Mouse (Mus musculus) Patski (cell line): ENCODE measurements around the gene Stab2. TPM values are rescaled to one million over a fixed set of nuclear protein-coding genes. Genes with fewer than 3 reads are reported as not detected.

Source experiments
- ATAC-seq: fragments of 100-300 bp; one replicate; pipeline ENCODE4 v1.8.0; 2021
- CTCF ChIA-PET: fragments of 350-600 bp; sonication (Branson Sonifier 250); formaldehyde crosslinking; loops from one replicate; lab custom pipeline; 2022; ENCODE audit warnings: inconsistent platforms; lab: Charles Lee
- POLR2A ChIA-PET: fragments of 350-600 bp; sonication (Branson Sonifier 250); formaldehyde crosslinking; loops from one replicate; lab custom pipeline; 2022; ENCODE audit warnings: antibody characterized with exemption, inconsistent platforms; lab: Charles Lee
- DNase-seq: peaks from one replicate; pipeline ENCODE4 v3.0.0-alpha.2; 2011; ENCODE audit warnings: low read depth, low spot score
- H3K27me3 ChIP-seq: fragments of 371-371 bp; one replicate; pipeline ENCODE4 v1.5.1; 2021
- CTCF ChIP-seq: fragments of 100-300 bp; IDR thresholded peaks from one replicate; pipeline ENCODE4 v1.5.1; 2021
- in situ Hi-C: fragments of 300-500 bp; cut with MboI; formaldehyde crosslinking; loops from 3 replicates; pipeline ENCODE4 v1.11.1; 2018; ENCODE audit warnings: low pct_unique_long_range_greater_than_20kb, mixed read lengths
- polyA plus RNA-seq: library from polyadenylated mRNA; unstranded; gene quantifications from one replicate; pipeline ENCODE4 v1.2.3, GENCODE M21; 2021

Stab2 gene
- polyA plus RNA-seq, 1 experiment from 2014 or later, result 0.19 TPM

DNA sequence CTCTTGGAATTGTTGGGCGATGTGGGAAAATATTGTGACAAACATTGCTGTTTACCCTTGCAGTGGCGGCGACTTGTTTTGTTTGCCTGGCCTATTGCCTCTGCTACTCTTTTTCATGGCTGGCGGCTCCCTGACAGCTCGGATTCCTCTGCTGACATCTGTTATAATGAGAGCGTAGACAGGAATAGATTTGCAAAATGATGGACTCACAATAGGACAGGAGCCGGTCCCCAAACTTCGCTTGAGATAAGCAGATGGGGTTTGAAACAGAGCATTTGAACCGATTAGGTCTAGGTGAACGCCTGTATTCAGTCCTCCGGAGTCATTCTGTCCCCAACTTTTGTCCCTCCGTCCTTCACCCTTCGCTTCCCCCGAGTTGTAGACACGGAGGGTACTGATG, 28.0 kb upstream of the Stab2 start:
- in situ Hi-C loops, result loop anchor here (10.0 kb wide), 1 partner anchor 1289 kb away; no protein-coding TSS in a partner anchor
- CTCF ChIA-PET, result no interaction called here
- no peak for TF ChIP-seq CTCF
- POLR2A ChIA-PET, result no interaction called here
- ATAC-seq (no peak), DNase-seq (no peak)
- peaks cover 46% of the 10 kb centered on the region for H3K27me3 ChIP-seq

DNA sequence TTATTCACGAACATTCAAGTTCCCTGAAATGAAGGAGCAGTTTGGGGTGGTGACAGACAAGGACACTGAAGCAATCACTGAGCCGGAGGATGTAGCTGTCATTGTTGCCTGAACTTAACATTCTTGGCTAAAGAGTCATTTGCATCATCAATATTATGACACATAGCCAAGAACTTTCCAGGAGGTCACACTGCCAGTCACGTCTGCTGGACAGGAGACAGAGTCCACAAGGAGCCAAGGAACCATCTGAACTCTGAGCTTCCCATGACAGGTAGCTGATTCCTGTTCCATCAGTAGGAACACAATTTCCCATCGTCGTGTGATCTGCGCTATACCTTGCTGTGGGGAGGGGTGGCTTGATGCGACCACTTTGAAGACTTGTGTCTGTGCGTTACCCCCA, 24.9 kb upstream of the Stab2 start:
- CTCF ChIA-PET, result no interaction called here
- H3K27me3 ChIP-seq, result peaks cover 54% of the 10 kb centered on the region
- ATAC-seq (no peak), DNase-seq (no peak)
- no peak for TF ChIP-seq CTCF
- POLR2A ChIA-PET, result no interaction called here
- in situ Hi-C loops, result loop anchor here (10.0 kb wide), 1 partner anchor 1292 kb away; no protein-coding TSS in a partner anchor

DNA sequence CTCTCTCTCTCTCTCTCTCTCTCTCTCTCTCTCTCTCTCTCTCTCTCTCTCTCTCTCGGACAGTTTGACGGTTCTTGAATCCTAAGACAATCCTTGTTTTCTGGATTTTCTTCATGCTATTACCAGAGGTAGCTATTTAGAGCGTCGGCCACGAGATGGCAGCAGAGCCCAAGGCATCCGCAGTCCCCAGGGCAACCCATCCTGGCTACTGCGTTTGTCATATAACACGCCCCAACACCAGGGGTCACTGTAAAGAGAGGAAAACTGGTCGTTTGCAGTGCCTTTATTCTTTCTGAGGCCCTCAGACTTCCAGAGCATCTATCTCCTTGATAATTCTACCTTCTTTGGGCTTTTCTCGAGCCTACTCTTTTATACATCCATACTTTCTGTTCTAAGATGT, 17.1 kb upstream of the Stab2 start:
- ATAC-seq (peak; percentile 87), DNase-seq (peak; percentile 34)
- peaks cover 24% of the 10 kb centered on the region for H3K27me3 ChIP-seq
- peak; percentile 97 for TF ChIP-seq CTCF
- ChIA-PET POLR2A (no interaction called here), CTCF (interaction anchor here (0.8 to 1.9 kb wide), 8 partner anchors 9 to 487 kb away, joined by 3 to 6 read pairs (median 4); no protein-coding TSS in a partner anchor)
- in situ Hi-C loops, result loop anchor here (5.0 kb wide), 1 partner anchor 482 kb away; no protein-coding TSS in a partner anchor

DNA sequence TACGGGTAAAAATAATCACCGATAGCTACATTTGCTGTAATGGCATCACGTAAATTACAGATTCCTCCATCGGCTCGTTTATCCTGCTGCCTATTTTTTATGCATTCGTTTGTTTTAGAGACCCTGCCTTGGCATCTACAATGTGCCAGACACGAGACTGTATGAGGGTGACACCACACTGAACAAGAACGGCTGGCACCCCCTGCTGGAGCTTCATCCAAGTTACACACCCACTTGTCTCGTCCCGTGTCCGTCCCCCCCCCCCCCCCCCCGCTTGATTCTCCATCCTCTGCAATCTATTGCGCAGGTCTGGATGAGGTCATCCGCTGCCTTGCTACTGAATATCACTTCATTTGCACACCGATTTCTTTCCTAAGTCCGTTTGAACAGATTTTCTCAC, 12.9 kb upstream of the Stab2 start:
- CTCF ChIA-PET, result interaction anchor here (0.6 to 1.9 kb wide), 3 partner anchors 9 to 197 kb away, joined by 3 to 7 read pairs (median 4); no protein-coding TSS in a partner anchor
- in situ Hi-C loops, result no loop called here
- DNase-seq (no peak), ATAC-seq (no peak)
- peak; percentile 43 for TF ChIP-seq CTCF
- H3K27me3 ChIP-seq, result no peaks in the 10 kb centered on the region
- POLR2A ChIA-PET, result no interaction called here

DNA sequence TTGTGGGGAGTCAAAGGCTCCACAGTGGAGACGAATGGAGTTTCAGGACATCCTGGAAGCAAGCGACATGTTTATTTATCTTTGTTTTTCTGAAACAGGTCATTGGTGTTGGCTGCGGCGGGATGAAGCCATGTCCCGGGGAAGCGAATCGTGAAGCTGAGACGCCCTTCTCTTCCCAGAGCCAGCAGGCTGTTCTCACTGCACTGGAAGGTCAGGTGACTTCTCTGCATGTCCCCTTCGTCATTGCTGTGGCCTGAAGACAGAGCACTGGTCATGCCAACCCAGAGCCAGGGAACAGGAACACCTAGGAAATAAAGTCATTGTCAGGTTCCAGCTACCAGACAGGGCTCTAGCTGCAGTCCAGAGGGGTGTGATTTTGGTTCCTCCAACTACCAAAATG, 11.1 kb upstream of the Stab2 start:
- no peaks in the 10 kb centered on the region for H3K27me3 ChIP-seq
- CTCF ChIA-PET, result interaction anchor here (1.2 kb wide), 1 partner anchor 997 kb away, joined by 5 read pairs; the partner anchor contains the start of gene Fbxo7
- in situ Hi-C loops, result no loop called here
- no peak for TF ChIP-seq CTCF
- ATAC-seq, result no peak
- DNase-seq, result no peak
- POLR2A ChIA-PET, result interaction anchor here (0.6 kb wide), 2 partner anchors 205 to 1199 kb away, joined by 3 to 4 read pairs; no protein-coding TSS in a partner anchor

DNA sequence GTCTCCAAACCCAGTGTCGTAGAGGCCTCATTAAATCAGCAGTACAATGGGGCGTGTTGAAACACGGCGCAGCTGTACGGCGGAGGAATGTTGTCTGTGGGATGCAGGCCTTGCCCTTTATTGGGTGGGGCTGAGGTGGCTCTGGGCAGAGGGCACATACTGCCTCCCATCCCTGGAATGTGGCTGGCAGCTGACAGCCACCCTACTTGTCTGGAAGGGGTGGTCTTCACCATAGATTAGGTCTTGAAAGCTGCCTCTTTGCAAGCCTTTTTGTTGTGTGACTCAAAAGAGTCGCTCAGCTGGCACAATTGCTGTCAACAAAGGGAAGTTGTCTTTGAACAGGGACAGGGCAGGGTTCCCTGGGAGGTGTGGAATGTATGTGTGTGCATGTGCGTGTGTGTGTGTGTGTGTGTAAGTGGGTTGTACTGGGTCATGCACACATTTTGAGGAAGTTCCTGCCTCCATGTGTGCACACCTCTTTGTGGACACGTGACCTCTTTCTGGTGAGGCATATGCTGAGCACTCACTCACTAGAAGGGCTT, 8.4 kb upstream of the Stab2 start:
- ATAC-seq (no peak), DNase-seq (no peak)
- no peak for TF ChIP-seq CTCF
- in situ Hi-C loops, result no loop called here
- no peaks in the 10 kb centered on the region for H3K27me3 ChIP-seq
- CTCF ChIA-PET, result interaction anchor here (0.7 to 1.4 kb wide), 2 partner anchors 9 to 416 kb away, joined by 3 to 4 read pairs; no protein-coding TSS in a partner anchor
- POLR2A ChIA-PET, result interaction anchor here (0.6 kb wide), 1 partner anchor 193 kb away, joined by 4 read pairs; no protein-coding TSS in a partner anchor

DNA sequence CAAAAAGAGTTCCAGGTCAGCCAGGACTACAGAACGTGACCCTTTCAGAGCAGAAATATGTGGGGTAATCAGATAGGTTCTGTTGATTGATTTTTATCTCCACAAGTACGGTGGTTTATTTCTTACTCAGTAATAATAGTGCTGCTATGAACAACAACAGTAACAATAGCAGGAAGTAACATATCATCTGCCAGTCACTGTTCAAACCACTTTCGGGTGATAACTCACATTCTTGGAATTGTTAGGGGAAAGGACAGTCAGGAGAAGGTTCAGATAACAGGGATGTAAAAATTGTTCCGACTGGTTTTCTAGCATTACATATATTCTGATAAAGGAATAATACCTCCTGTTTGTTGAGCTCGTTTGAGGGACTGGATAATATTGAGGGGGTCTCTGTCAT, 7.6 kb upstream of the Stab2 start:
- no peaks in the 10 kb centered on the region for H3K27me3 ChIP-seq
- POLR2A ChIA-PET, result no interaction called here
- CTCF ChIA-PET, result interaction anchor here (0.7 to 1.4 kb wide), 2 partner anchors 10 to 44 kb away, joined by 3 to 4 read pairs; no protein-coding TSS in a partner anchor
- in situ Hi-C loops, result no loop called here
- no peak for ATAC-seq
- DNase-seq, result no peak
- TF ChIP-seq CTCF, result no peak

DNA sequence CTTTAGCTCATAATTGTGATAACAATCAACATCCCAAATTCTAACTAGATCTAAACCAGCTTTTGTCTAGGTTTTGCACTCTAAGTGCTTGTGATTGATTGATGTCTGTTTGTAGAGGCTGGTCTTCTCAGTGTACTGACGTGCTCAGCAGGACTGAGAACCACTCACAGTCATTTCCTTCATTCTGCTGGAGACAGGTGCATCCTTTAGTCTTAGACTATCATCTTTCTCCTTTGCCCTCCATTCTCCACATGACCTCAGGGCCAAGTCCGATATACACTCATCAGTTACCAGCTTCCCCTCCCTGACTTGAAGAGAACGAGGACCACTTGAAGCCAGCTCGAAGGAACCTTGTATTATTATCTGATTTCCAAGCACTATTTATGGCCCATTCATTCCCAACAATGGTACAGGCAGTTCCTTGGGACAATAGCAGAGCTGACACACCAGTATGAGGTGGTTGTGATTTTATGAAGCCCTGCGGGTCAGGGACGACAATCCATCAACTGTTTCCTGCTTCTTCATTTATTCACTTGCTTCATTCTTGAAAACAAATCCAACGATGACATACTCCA, 6.7 kb upstream of the Stab2 start:
- in situ Hi-C loops, result no loop called here
- ChIA-PET POLR2A (no interaction called here), CTCF (interaction anchor here (0.8 kb wide), 1 partner anchor 10 kb away, joined by 3 read pairs; no protein-coding TSS in a partner anchor)
- no peaks in the 10 kb centered on the region for H3K27me3 ChIP-seq
- TF ChIP-seq CTCF, result no peak
- DNase-seq (no peak), ATAC-seq (no peak)

DNA sequence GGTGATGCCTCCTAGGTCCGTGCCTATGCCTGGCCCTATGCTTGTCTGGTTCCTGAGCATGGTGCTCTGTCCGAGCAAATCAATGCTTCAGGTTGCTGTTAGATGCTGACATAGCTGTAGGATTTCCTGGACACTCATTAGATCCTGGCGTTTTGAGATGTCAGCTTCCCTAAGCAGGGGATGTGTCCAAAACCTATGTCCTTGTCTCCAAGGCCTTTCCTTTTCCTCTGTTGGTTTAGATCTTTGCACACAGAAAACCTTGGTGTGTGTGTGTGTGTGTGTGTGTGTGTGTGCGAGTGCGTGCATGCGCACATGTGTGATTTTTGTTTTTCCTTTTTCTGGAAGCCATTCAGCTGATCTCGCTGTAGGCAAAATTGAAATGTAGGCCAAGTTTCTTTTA, 4.3 kb upstream of the Stab2 start:
- in situ Hi-C loops, result no loop called here
- POLR2A ChIA-PET, result no interaction called here
- DNase-seq, result no peak
- no peaks in the 10 kb centered on the region for H3K27me3 ChIP-seq
- CTCF ChIA-PET, result interaction anchor here (1.6 kb wide), 1 partner anchor 9 kb away, joined by 7 read pairs; no protein-coding TSS in a partner anchor
- no peak for TF ChIP-seq CTCF
- ATAC-seq, result no peak

DNA sequence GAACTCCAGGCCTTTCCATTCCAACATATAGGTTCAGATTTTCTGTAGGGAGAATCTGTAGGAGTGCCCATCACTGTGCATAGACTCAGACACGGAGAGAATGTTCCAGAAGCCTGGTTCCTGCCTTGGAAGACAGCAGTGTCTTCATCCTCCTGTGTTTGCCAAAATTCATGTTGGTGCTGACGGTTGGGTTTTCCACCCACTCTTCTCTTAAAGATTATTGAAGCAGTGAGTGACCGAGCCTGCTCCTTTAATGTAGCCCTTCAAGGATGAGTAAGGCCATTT, 332 bp upstream of the Stab2 start:
- ATAC-seq, result no peak
- in situ Hi-C loops, result no loop called here
- no peak for TF ChIP-seq CTCF
- POLR2A ChIA-PET, result no interaction called here
- H3K27me3 ChIP-seq, result no peaks in the 10 kb centered on the region
- CTCF ChIA-PET, result interaction anchor here (1.2 kb wide), 1 partner anchor 9 kb away, joined by 3 read pairs; no protein-coding TSS in a partner anchor
- no peak for DNase-seq
